ENCODE assay signal across 17 mouse cellular contexts in the genomic region with DNA sequence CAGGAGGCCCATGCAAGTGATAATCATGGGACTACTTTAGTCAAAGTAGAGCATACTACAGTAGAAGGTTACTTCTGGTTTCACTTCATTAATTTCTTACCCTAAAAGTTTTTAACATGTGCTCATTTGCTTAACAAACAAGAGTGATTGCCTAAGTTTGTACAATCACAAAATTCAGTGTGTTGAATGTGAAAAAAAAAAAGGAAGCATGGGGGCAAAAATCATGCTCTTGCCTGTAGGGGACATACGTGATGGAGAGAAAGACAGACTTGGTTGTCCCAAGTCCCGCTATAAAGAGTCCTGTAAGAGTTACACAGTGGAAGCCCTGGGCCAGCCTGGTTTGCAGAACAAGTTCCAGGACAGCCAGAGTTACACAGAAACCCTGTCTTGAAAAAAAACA. TPM values are rescaled to one million over a fixed set of nuclear protein-coding genes. Genes with fewer than 3 reads are reported as not detected.
DNase-seq lines count a peak whose midpoint lies in the region; ATAC-seq and TF ChIP-seq lines count a peak whose summit lies in the region.
"Had no signal": no experiment of that assay in that cellular context is flagged by ENCODE, and none has a peak within 500 bp of the region (broad histone marks: within the 10 kb centered on the region; RNA-seq: fewer than 3 reads in every experiment).

No protein-coding gene starts in this region.

- TF ChIP-seq CTCF in liver, adult 2 months (IDR thresholded peaks at IDR 0.05; ENCODE audit: low read depth, low read length), result no peak
- no peak for TF ChIP-seq CTCF in liver, postnatal 0 days (IDR thresholded peaks at IDR 0.05; ENCODE audit: low read depth)

- no peak for ATAC-seq in liver, postnatal 0 days
- peak; percentile 33 for ATAC-seq in common myeloid progenitor, adult 5-6 weeks (replicated peaks; ENCODE audit: low read depth, poor library complexity, severe bottlenecking)
- ATAC-seq in megakaryocyte progenitor cell, adult 5-6 weeks (replicated peaks; ENCODE audit: poor library complexity), result peak; percentile 42

- H3K4me3 ChIP-seq in liver, adult 2 months (ENCODE audit: insufficient read depth, low read depth, low read length), result no peak overlapping the region
- no peak overlapping the region for H3K4me3 ChIP-seq in liver, postnatal 0 days (ENCODE audit: low read depth, low read length)
- H3K4me3 ChIP-seq: embryonic facial prominence, embryonic 13.5 days; forebrain, embryonic 12.5 days; heart, embryonic 13.5 days; hindbrain, embryonic 12.5 days had no signal

- no peak overlapping the region for H3K9ac ChIP-seq in liver, adult 2 months (ENCODE audit: low read depth, low read length)
- H3K9ac ChIP-seq in liver, postnatal 0 days (replicated peaks), result no peak overlapping the region
- H3K9ac ChIP-seq: embryonic facial prominence, embryonic 13.5 days; forebrain, embryonic 12.5 days; heart, embryonic 13.5 days; hindbrain, embryonic 12.5 days had no signal

- intact Hi-C loops in left cerebral cortex, postnatal 36 days (cut with DNase I), result no loop called here

- TF ChIP-seq EP300 in liver, postnatal 0 days (IDR thresholded peaks at IDR 0.05; ENCODE audit: low read depth), result no peak

- no peak overlapping the region for H3K4me2 ChIP-seq in liver, postnatal 0 days (ENCODE audit: low read depth, low read length)
- H3K4me2 ChIP-seq: embryonic facial prominence, embryonic 13.5 days; forebrain, embryonic 12.5 days; hindbrain, embryonic 12.5 days had no signal

- WGBS in liver, adult 2 months, result 84% methylated on average over 2 of the region's 2 CpGs
- 77% methylated on average over 2 of the region's 2 CpGs for WGBS in liver, postnatal 0 days (ENCODE audit: insufficient replicate concordance)

- DNase-seq in liver, adult 2 months (ENCODE audit: extremely low read depth, low read depth, low spot score), result peak; percentile 20
- no peak for DNase-seq in liver, postnatal 0 days
- no peak for DNase-seq in adrenal gland, adult 2 months
- no peak for DNase-seq in left cerebral cortex, postnatal 36 days (ENCODE audit: low spot score in 2 of 2)
- no peak for DNase-seq in heart, adult 8-10 months (ENCODE audit: low spot score)
- DNase-seq: adrenal gland, postnatal 25 days; cerebellum, adult 2 months; cerebellum, postnatal 25 days; gastrocnemius, postnatal 10 days; heart, postnatal 36 days had no signal

- no peaks in the 10 kb centered on the region for H3K9me3 ChIP-seq in liver, postnatal 0 days (ENCODE audit: low read length)
- H3K9me3 ChIP-seq: embryonic facial prominence, embryonic 13.5 days; forebrain, embryonic 12.5 days; heart, embryonic 13.5 days; hindbrain, embryonic 12.5 days had no signal

- no peaks in the 10 kb centered on the region for H3K79me2 ChIP-seq in liver, adult 2 months (ENCODE audit: control insufficient read depth, insufficient read depth, low read length)

- H3K27me3 ChIP-seq in liver, adult 2 months (ENCODE audit: control insufficient read depth, insufficient read depth, low read length), result no peaks in the 10 kb centered on the region
- H3K27me3 ChIP-seq in liver, postnatal 0 days (ENCODE audit: insufficient read depth, low read length), result no peaks in the 10 kb centered on the region
- H3K27me3 ChIP-seq: embryonic facial prominence, embryonic 13.5 days; forebrain, embryonic 12.5 days; heart, embryonic 13.5 days; hindbrain, embryonic 12.5 days had no signal

- H3K27ac ChIP-seq in liver, adult 2 months (replicated peaks; ENCODE audit: insufficient read depth, low read depth, low read length), result no peak overlapping the region
- no peak overlapping the region for H3K27ac ChIP-seq in liver, postnatal 0 days (ENCODE audit: low read depth)
- H3K27ac ChIP-seq: embryonic facial prominence, embryonic 13.5 days; forebrain, embryonic 12.5 days; heart, embryonic 13.5 days; hindbrain, embryonic 12.5 days; hindbrain, postnatal 0 days had no signal

- no peak for TF ChIP-seq POLR2A in liver, adult 2 months (IDR thresholded peaks at IDR 0.05; ENCODE audit: extremely low read depth, insufficient read depth, low read length)

- H3K4me1 ChIP-seq in liver, adult 2 months (ENCODE audit: control insufficient read depth, insufficient read depth, low read length), result peaks cover 2% of the 10 kb centered on the region; the same call in 1 of the 2 replicates
- no peaks in the 10 kb centered on the region for H3K4me1 ChIP-seq in liver, postnatal 0 days (ENCODE audit: insufficient read depth)
- H3K4me1 ChIP-seq: embryonic facial prominence, embryonic 13.5 days; forebrain, embryonic 12.5 days had no signal

- no peaks in the 10 kb centered on the region for H3K36me3 ChIP-seq in liver, adult 2 months (ENCODE audit: control insufficient read depth, insufficient read depth, low read length)
- no peaks in the 10 kb centered on the region for H3K36me3 ChIP-seq in liver, postnatal 0 days (replicated peaks; ENCODE audit: insufficient read depth, low read length)
- H3K36me3 ChIP-seq: embryonic facial prominence, embryonic 13.5 days; forebrain, embryonic 12.5 days; heart, embryonic 13.5 days; hindbrain, embryonic 12.5 days had no signal

RNA-seq across cellular contexts. Expression of gene Kif3c, which starts 4.9 kb away (rescaled TPM):
- 0.55 and 1.0 TPM in 2 replicates for total RNA-seq in liver, adult 2 months (2014; rRNA removed)
- 0.68 and 0.99 TPM in 2 replicates for polyA plus RNA-seq in liver, adult 2 months (2012; rRNA removed)
- polyA plus RNA-seq in liver, postnatal 0 days (2015; fragmentation: Nextera tagmentation; extraction: Ambion mirVana), result 0.46 and 0.52 TPM in 2 replicates
- 2.7 and 6.4 TPM in 2 replicates for total RNA-seq in common myeloid progenitor, adult 5-6 weeks (2017)
- 2.0 and 2.2 TPM in 2 replicates for total RNA-seq in megakaryocyte progenitor cell, adult 5-6 weeks (2015)
- total RNA-seq in megakaryocyte progenitor cell, adult 5-6 weeks (2017), result 1.4 and 1.6 TPM in 2 replicates
- 10 to 100 TPM; 17.5 to 26.9 TPM for total RNA-seq in adrenal gland, adult 2 months (2021)
- 11.3 and 21.2 TPM in 2 replicates for polyA plus RNA-seq in adrenal gland, adult 2 months (2012; rRNA removed)
- total RNA-seq in left cerebral cortex, postnatal 36 days (2021), result 100 to 1,000 TPM; 188 to 200 TPM
- 1 to 10 TPM; 5.9 to 6.9 (median 6.3) TPM for total RNA-seq in heart, adult 8-10 months (2022)

RNA-seq across cellular contexts. Expression of gene Rab10, which starts 50.3 kb away (rescaled TPM):
- total RNA-seq in liver, adult 2 months (2014; rRNA removed), result 42.8 and 43.4 TPM in 2 replicates
- 18.7 and 21.5 TPM in 2 replicates for polyA plus RNA-seq in liver, adult 2 months (2012; rRNA removed)
- 31.6 and 34.6 TPM in 2 replicates for polyA plus RNA-seq in liver, postnatal 0 days (2015; fragmentation: Nextera tagmentation; extraction: Ambion mirVana)
- 138 and 146 TPM in 2 replicates for total RNA-seq in common myeloid progenitor, adult 5-6 weeks (2017)
- total RNA-seq in megakaryocyte progenitor cell, adult 5-6 weeks (2015), result 93.9 and 100 TPM in 2 replicates
- total RNA-seq in megakaryocyte progenitor cell, adult 5-6 weeks (2017), result 89.1 and 113 TPM in 2 replicates
- total RNA-seq in adrenal gland, adult 2 months (2021), result 100 to 1,000 TPM; 195 to 206 TPM
- polyA plus RNA-seq in adrenal gland, adult 2 months (2012; rRNA removed), result 60.6 and 65.6 TPM in 2 replicates
- total RNA-seq in left cerebral cortex, postnatal 36 days (2021), result 100 to 1,000 TPM; 134 to 144 TPM
- 100 to 1,000 TPM; 114 to 129 (median 122) TPM for total RNA-seq in heart, adult 8-10 months (2022)

Comparison
In these comparisons a context has a peak if more than half of its experiments do, and no peak if none do; other contexts are left out.
1. RNA of gene Kif3c, which starts 4.9 kb away (total RNA-seq): 188 to 200 TPM in left cerebral cortex, postnatal 36 days; 17.5 to 26.9 TPM in adrenal gland, adult 2 months, 5.9 to 6.9 TPM in heart, adult 8-10 months, 2.7 to 6.4 TPM in common myeloid progenitor, adult 5-6 weeks, 1.4 to 2.2 TPM in megakaryocyte progenitor cell, adult 5-6 weeks and 0.55 to 1.0 TPM in liver, adult 2 months; every median in the first group is over 4 times any median in the second.